9 mouse cellular contexts compared by ENCODE assay signal in genomic region chr8:120364093-120364725, GRCm38 (mm10).
DNase-seq lines count a peak whose midpoint lies in the region; ATAC-seq lines count a peak whose summit lies in the region.
"Had no signal": no experiment of that assay in that cellular context is flagged by ENCODE, and none has a peak within 500 bp of the region (broad histone marks: within the 10 kb centered on the region; RNA-seq: fewer than 3 reads in every experiment).

No protein-coding gene starts in this region.

- H3K4me3 ChIP-seq in hindbrain, embryonic 10.5 days, result no peak overlapping the region
- no peak overlapping the region for H3K4me3 ChIP-seq in hindbrain, embryonic 11.5 days (ENCODE audit: low read depth, low read length)
- H3K4me3 ChIP-seq in heart, embryonic 14.5 days (ENCODE audit: control insufficient read depth in 1 of 2, insufficient read depth in 1 of 2, low read depth in 1 of 2, low read length in 2 of 2), result no peak overlapping the region
- no peak overlapping the region for H3K4me3 ChIP-seq in limb, embryonic 10.5 days

- H3K27ac ChIP-seq in hindbrain, embryonic 10.5 days, result peak overlapping the region; percentile 81
- no peak overlapping the region for H3K27ac ChIP-seq in hindbrain, embryonic 11.5 days (ENCODE audit: low read depth, low read length)
- peak overlapping the region; percentile 67 to 68 for H3K27ac ChIP-seq in heart, embryonic 14.5 days (replicated peaks in 1 of 2; ENCODE audit: control insufficient read depth in 1 of 2, insufficient read depth in 1 of 2, low read depth in 2 of 2, low read length in 2 of 2)
- H3K27ac ChIP-seq in limb, embryonic 10.5 days, result peak overlapping the region; percentile 57
- H3K27ac ChIP-seq: macrophage had no signal

- 32% methylated on average over 7 of the region's 7 CpGs for WGBS in hindbrain, embryonic 10.5 days
- 37% methylated on average over 7 of the region's 7 CpGs for WGBS in hindbrain, embryonic 11.5 days
- WGBS in heart, embryonic 14.5 days, result 45% methylated on average over 7 of the region's 7 CpGs
- whole genome bisulfite sequencing in limb, embryonic 10.5 days, result 44% methylated on average over 7 of the region's 7 CpGs

- H3K4me2 ChIP-seq in hindbrain, embryonic 11.5 days (replicated peaks; ENCODE audit: low read depth, low read length), result no peak overlapping the region
- no peak overlapping the region for H3K4me2 ChIP-seq in heart, embryonic 14.5 days (ENCODE audit: low read length)

- DNase-seq in hindbrain, embryonic 10.5 days (ENCODE audit: low spot score), result no peak
- no peak for DNase-seq in hindbrain, embryonic 11.5 days (ENCODE audit: low spot score)
- peak; percentile 47 for DNase-seq in T-cell, adult 2 months (ENCODE audit: low spot score)
- no peak for DNase-seq in limb, embryonic 10.5 days (ENCODE audit: low spot score)
- peak; percentile 68 for DNase-seq in naive thymus-derived CD4-positive, alpha-beta T cell, adult 2 months (ENCODE audit: low read depth)
- DNase-seq in thymus, postnatal 4 days, result peak; percentile 83
- DNase-seq in embryo, embryonic 11 days, result no peak

- no peak overlapping the region for H3K9ac ChIP-seq in hindbrain, embryonic 11.5 days (ENCODE audit: low read depth, low read length)
- no peak overlapping the region for H3K9ac ChIP-seq in heart, embryonic 14.5 days (ENCODE audit: low read length)

- H3K9me3 ChIP-seq in hindbrain, embryonic 10.5 days, result no peaks in the 10 kb centered on the region
- H3K9me3 ChIP-seq in hindbrain, embryonic 11.5 days (ENCODE audit: control insufficient read depth, low read length), result no peaks in the 10 kb centered on the region
- H3K9me3 ChIP-seq in heart, embryonic 14.5 days (ENCODE audit: control insufficient read depth, low read length), result no peaks in the 10 kb centered on the region
- H3K9me3 ChIP-seq in limb, embryonic 10.5 days (replicated peaks), result no peaks in the 10 kb centered on the region

- H3K4me1 ChIP-seq in hindbrain, embryonic 10.5 days (replicated peaks), result peaks cover 97% of the 10 kb centered on the region
- peaks cover 14% of the 10 kb centered on the region for H3K4me1 ChIP-seq in hindbrain, embryonic 11.5 days (replicated peaks; ENCODE audit: control insufficient read depth, insufficient read depth, low read length)
- H3K4me1 ChIP-seq in heart, embryonic 14.5 days (ENCODE audit: control insufficient read depth in 2 of 2, insufficient read depth in 2 of 2, low read length in 2 of 2), result peaks cover 28 to 37% of the 10 kb centered on the region in 2 experiments
- H3K4me1 ChIP-seq in limb, embryonic 10.5 days, result peaks cover 90% of the 10 kb centered on the region

- H3K27me3 ChIP-seq in hindbrain, embryonic 10.5 days (ENCODE audit: insufficient read depth, poor library complexity, severe bottlenecking), result peaks cover 16% of the 10 kb centered on the region
- no peaks in the 10 kb centered on the region for H3K27me3 ChIP-seq in hindbrain, embryonic 11.5 days (ENCODE audit: control insufficient read depth, insufficient read depth, low read length)
- no peaks in the 10 kb centered on the region for H3K27me3 ChIP-seq in heart, embryonic 14.5 days (ENCODE audit: control insufficient read depth, insufficient read depth, low read length)
- H3K27me3 ChIP-seq in limb, embryonic 10.5 days (ENCODE audit: low read depth, poor library complexity, severe bottlenecking), result no peaks in the 10 kb centered on the region

- ATAC-seq in hindbrain, embryonic 11.5 days (ENCODE audit: low FRiP score), result no peak
- ATAC-seq in heart, embryonic 14.5 days (ENCODE audit: insufficient number of reproducible peaks, insufficient read depth, low FRiP score, low read depth), result peak; percentile 10; the same call in 1 of the 2 replicates

- H3K36me3 ChIP-seq in hindbrain, embryonic 10.5 days, result no peaks in the 10 kb centered on the region
- no peaks in the 10 kb centered on the region for H3K36me3 ChIP-seq in hindbrain, embryonic 11.5 days (ENCODE audit: control insufficient read depth, insufficient read depth, low read length)
- no peaks in the 10 kb centered on the region for H3K36me3 ChIP-seq in heart, embryonic 14.5 days (ENCODE audit: control insufficient read depth, insufficient read depth, low read length)
- no peaks in the 10 kb centered on the region; the same call in 1 of the 2 replicates for H3K36me3 ChIP-seq in limb, embryonic 10.5 days

Comparison
In these comparisons a context has a peak if more than half of its experiments do, and no peak if none do; other contexts are left out.
1. DNase-seq: peak in T-cell, adult 2 months (single experiment), naive thymus-derived CD4-positive, alpha-beta T cell, adult 2 months (single experiment) and thymus, postnatal 4 days (single experiment); none in hindbrain, embryonic 10.5 days (single experiment), hindbrain, embryonic 11.5 days (single experiment), limb, embryonic 10.5 days (single experiment) and embryo, embryonic 11 days (single experiment).